Mouse (Mus musculus) megakaryocyte, adult 5-6 weeks (primary cell): Measurements from ENCODE around the gene Hemk1. TPM values are rescaled to one million over a fixed set of nuclear protein-coding genes. Genes with fewer than 3 reads are reported as not detected.
"Not testable (repeated sequence)": the region's sequence is repeated elsewhere in the genome, so short reads cannot be mapped to it uniquely, and the experiment has no call there.

ENCODE experiments used
- ATAC-seq: 2 replicates; pipeline ENCODE4 v1.8.0; 2016; ENCODE audit warnings: mild to moderate bottlenecking, inconsistent platforms; ENCODE audit not compliant: poor library complexity, severe bottlenecking
- total RNA-seq, 2 experiments: library from RNA; stranded (forward) in 1 of 2; stranded (reverse) in 1 of 2; fragments of 153-499, 151-499 nt in 1 of 2; fragments of 221-1000, 200-1000 nt in 1 of 2; gene quantifications; 2 replicates each; pipeline versions ENCODE4 v1.2.3 to v1.2.4; 2015 to 2017

Hemk1 gene
- total RNA-seq, 2 experiments from 2014 or later: 6.4 to 8.0 TPM

- no peak for ATAC-seq
Measured at GRCm38 (mm10) chr9:107309171-107309570, 29.0 kb downstream of the Hemk1 start.

GRCm38 (mm10) chr9:107308346-107309000 lies 29.7 kb downstream of the Hemk1 start:
- no peak for ATAC-seq

- ATAC-seq: no peak
Measured at GRCm38 (mm10) chr9:107307886-107308285, 30.3 kb downstream of the Hemk1 start.

- 0 out of 2 replicates have a peak, but pooled peaks have one; percentile 19 for ATAC-seq
Measured at GRCm38 (mm10) chr9:107307099-107307872, 30.9 kb downstream of the Hemk1 start.

- not testable (repeated sequence) for ATAC-seq
Measured at GRCm38 (mm10) chr9:107306673-107307072, 31.5 kb downstream of the Hemk1 start.

- ATAC-seq: 0 out of 2 replicates have a peak, but pooled peaks have one; percentile 18
Measured at GRCm38 (mm10) chr9:107305601-107306542, 32.3 kb downstream of the Hemk1 start.

GRCm38 (mm10) chr9:107305012-107305411 lies 33.1 kb downstream of the Hemk1 start:
- no peak for ATAC-seq

GRCm38 (mm10) chr9:107304383-107304782 lies 33.8 kb downstream of the Hemk1 start:
- no peak for ATAC-seq

GRCm38 (mm10) chr9:107303900-107304299 lies 34.2 kb downstream of the Hemk1 start:
- no peak for ATAC-seq

GRCm38 (mm10) chr9:107303121-107303820 lies 34.9 kb downstream of the Hemk1 start:
- peak; percentile 28 for ATAC-seq

GRCm38 (mm10) chr9:107302592-107302991 lies 35.6 kb downstream of the Hemk1 start:
- ATAC-seq: no peak

- ATAC-seq: no peak
Measured at GRCm38 (mm10) chr9:107301554-107302331, 36.4 kb downstream of the Hemk1 start.

- ATAC-seq: no peak
Measured at GRCm38 (mm10) chr9:107300224-107300973, 37.8 kb downstream of the Hemk1 start.

GRCm38 (mm10) chr9:107299783-107300182 lies 38.4 kb downstream of the Hemk1 start:
- ATAC-seq: no peak

- ATAC-seq: no peak
Measured at GRCm38 (mm10) chr9:107298876-107299275, 39.3 kb downstream of the Hemk1 start.

- ATAC-seq: no peak
Measured at GRCm38 (mm10) chr9:107298059-107298780, 39.9 kb downstream of the Hemk1 start.

GRCm38 (mm10) chr9:107297658-107298057 lies 40.5 kb downstream of the Hemk1 start:
- ATAC-seq: no peak

- ATAC-seq: 0 out of 2 replicates have a peak, but pooled peaks have one; percentile 0
Measured at GRCm38 (mm10) chr9:107297059-107297458, 41.1 kb downstream of the Hemk1 start.
